Mouse (Mus musculus): ENCODE data around the gene Blmh.

DNA sequence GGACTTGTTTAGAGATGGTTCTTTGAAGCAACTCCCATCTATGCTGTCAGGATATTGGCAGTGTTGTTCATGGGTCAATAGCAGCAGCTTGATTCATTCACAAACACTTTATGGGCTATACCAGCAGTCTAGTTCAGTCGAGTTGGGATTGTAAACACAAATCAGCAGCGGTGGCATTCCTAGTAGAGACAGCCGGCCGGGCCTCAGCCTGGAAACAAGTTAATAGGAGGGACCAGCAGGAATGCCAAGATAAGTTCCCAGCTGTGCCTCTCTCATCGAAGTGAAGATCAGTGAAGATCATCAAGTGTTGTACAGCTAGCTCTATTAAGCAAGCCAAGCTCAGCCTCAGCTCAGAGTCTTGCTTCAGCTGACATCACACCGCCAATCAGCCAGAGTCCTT, 28.2 kb upstream of the Blmh start:
- TF ChIP-seq CTCF (conservative IDR thresholded peaks at IDR 0.05 in 1 of 2, IDR thresholded peaks at IDR 0.05 in 1 of 2; ENCODE audit: low read depth in 2 of 2, low read length in 2 of 2) (no peak), USF1 (IDR thresholded peaks at IDR 0.05; ENCODE audit: low read depth, low read length) (no peak), RCOR1 (conservative IDR thresholded peaks at IDR 0.05; ENCODE audit: low read depth, low read length) (no peak), POLR2A (IDR thresholded peaks at IDR 0.05; ENCODE audit: low read depth, low read length) (no peak)
